Mouse (Mus musculus) neural tube, embryonic 12.5 days (tissue): Measurements from ENCODE around the gene Dimt1. TPM values are rescaled to one million over a fixed set of nuclear protein-coding genes. Genes with fewer than 3 reads are reported as not detected.

Experiments
- ATAC-seq: fragments of 200-750 bp; cut with Nextera tagmentation; 2 replicates; pipeline ENCODE4 v1.8.0; 2017; ENCODE audit warnings: low read depth, mild to moderate bottlenecking, moderate TSS enrichment, moderate library complexity; ENCODE audit not compliant: low FRiP score
- H3K27ac ChIP-seq: fragments of 300-500 bp; sonication (generic); 2 replicates; pipeline ENCODE4 v1.5.1; 2016
- H3K27me3 ChIP-seq: fragments of 300-500 bp; sonication (generic); replicated peaks from 2 replicates; pipeline ENCODE4 v1.6.1; 2016; ENCODE audit warnings: mild to moderate bottlenecking
- H3K36me3 ChIP-seq: fragments of 300-500 bp; sonication (generic); 2 replicates; pipeline ENCODE4 v1.6.1; 2016; ENCODE audit warnings: mild to moderate bottlenecking
- H3K4me1 ChIP-seq: fragments of 300-500 bp; sonication (generic); 2 replicates; pipeline ENCODE4 v1.6.1; 2016
- H3K4me2 ChIP-seq: fragments of 300-500 bp; sonication (generic); replicated peaks from 2 replicates; pipeline ENCODE4 v1.6.1; 2016; ENCODE audit warnings: mild to moderate bottlenecking
- H3K4me3 ChIP-seq: fragments of 300-500 bp; sonication (generic); 2 replicates; pipeline ENCODE4 v1.5.1; 2016
- H3K9ac ChIP-seq: fragments of 300-500 bp; sonication (generic); 2 replicates; pipeline ENCODE4 v1.6.1; 2016; ENCODE audit warnings: mild to moderate bottlenecking
- H3K9me3 ChIP-seq: fragments of 300-500 bp; sonication (generic); 2 replicates; pipeline ENCODE4 v1.6.1; 2016; ENCODE audit warnings: mild to moderate bottlenecking
- WGBS: fragments of 180-500 bp; shearing (Covaris S2); methylation state at CpG from one replicate; pipeline ENCODE4 v1.1.7; 2016; 5-methylcytosine and 5-hydroxymethylcytosine counted together
- polyA plus RNA-seq: library from polyadenylated mRNA; unstranded; fragments of >200 nt; fragmentation: Nextera tagmentation; extraction: Ambion mirVana; gene quantifications from 2 replicates; pipeline ENCODE4 v1.2.1, GENCODE M21; 2016

The Dimt1 gene
- polyA plus RNA-seq, 1 experiment from 2014 or later = 41.8 TPM

DNA sequence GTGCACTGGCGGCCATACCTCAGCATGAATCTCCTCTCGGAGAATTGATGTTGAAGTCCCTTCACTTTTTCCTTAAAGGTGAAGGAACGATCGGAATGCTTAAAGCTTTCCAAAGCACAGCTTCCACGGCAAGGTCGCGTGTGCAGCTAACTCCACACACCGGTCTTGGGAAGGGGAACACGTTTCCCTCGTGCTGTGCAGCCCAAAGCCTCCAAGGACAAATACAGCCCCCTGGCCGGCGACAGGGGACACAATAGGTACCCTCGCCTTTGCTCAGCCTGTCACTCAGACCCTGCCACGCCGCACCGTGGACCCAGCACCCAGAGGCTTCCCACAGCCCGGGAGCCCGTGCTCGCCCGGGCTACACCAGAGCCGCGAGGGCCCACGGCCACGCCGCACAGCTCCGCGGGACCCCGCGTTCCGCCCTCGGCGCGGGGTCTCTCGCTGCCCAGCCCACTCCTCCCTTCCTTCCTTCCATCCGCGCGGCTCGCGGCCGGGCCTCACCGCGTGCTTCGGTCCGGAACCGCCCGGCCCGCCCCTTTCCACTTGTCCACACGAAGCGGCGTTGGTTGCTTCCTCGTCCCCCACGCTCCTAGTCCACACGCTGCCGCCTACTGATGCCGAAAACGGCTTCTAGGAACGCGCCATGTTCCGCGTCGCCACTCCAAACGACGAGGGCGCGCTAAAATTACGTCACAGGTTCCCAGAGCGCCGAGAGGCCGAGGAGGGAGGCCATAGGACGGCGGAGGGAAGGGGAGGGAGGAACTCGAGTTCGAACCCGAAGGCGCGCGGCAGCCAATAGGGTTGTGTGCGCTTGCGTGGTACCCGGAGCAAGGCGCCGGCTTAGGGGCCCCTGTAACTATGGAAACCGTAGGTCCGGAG, 10.4 kb upstream of the Dimt1 start, which contains the start of gene Ipo11:
Gene Ipo11 (minus strand): TSS at position 703 of the 882 bp plus-strand sequence.
- ATAC-seq = peak; percentile 98
- WGBS = under 1% methylated on average over 84 of the region's 84 CpGs

DNA sequence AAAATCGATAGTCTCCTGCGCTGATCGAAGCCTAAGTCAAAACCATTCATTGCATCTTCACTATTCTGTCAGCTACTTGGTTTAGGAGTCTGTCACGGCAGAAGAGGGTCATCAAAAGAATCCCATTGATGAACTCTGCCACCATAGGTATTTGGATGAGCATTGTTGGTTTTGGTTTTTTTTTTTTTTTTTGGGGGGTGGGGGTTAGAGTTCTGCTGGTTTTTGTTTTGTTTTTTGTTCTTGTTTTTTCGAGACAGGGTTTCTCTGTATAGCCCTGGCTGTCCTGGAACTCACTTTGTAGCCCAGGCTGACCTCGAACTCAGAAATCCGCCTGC, 9.8 kb upstream of the Dimt1 start:
- no peak overlapping the region for H3K9ac ChIP-seq
- WGBS = 27% methylated on average over 7 of the region's 7 CpGs
- H3K27me3 ChIP-seq = no peaks in the 10 kb centered on the region
- no peaks in the 10 kb centered on the region for H3K36me3 ChIP-seq
- ATAC-seq = peak; percentile 25
- no peaks in the 10 kb centered on the region for H3K9me3 ChIP-seq
- peak overlapping the region; percentile 100 for H3K4me3 ChIP-seq
- no peak overlapping the region for H3K27ac ChIP-seq
- peak overlapping the region; percentile 73 for H3K4me2 ChIP-seq
- H3K4me1 ChIP-seq = peaks cover 5% of the 10 kb centered on the region; the same call in 1 of the 2 replicates

More for the DNA sequence above, 10.4 kb upstream of the Dimt1 start, which contains the start of gene Ipo11:
- Histone ChIP-seq H3K9ac (peak within 1 kb of the TSS; percentile 89), H3K27me3 (no peaks in the 10 kb centered on the region), H3K9me3 (no peaks in the 10 kb centered on the region), H3K27ac (peak within 1 kb of the TSS; percentile 43; the same call in 1 of the 2 replicates), H3K4me2 (peak within 1 kb of the TSS; percentile 73), H3K4me1 (peaks cover 5% of the 10 kb centered on the region; the same call in 1 of the 2 replicates), H3K4me3 (peak within 1 kb of the TSS; percentile 100), H3K36me3 (no peaks in the 10 kb centered on the region)

DNA sequence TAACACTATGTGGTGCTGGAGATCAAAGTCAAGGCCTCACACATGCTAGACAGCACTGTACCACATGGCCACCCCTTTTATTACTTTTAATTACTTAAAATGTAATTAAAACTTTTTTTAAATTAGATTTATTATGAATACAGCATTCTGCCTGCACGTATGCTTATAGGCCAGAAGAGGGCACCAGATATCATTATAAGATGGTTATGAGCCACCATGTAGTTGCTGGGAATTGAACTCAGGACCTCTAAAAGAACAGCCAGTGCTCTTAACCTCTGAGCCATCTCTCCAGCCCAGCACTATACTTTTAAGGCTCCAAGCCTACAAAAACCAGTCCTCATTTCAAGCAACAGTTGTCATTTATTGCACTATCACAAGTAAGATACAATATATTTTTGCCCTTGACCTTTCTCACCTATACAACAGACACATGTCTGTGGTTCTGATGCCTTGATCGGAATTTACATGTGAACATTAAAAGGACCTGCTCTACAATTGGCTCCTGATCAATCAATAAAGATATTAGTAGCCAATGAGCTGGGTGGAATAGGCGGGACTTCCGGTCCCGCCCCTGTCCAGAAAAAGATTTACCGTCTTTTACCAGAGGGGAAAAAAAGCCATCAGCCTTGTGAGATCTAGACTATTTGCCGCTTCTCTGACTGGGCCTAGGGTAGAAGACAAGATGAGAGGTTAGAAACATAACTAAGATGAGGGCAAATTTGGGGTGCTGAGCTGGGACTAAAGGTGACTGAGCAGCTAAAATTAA, 5.5 kb upstream of the Dimt1 start:
- H3K27ac ChIP-seq = no peak overlapping the region
- WGBS = 26% methylated on average over 7 of the region's 7 CpGs
- H3K27me3 ChIP-seq = no peaks in the 10 kb centered on the region
- H3K9me3 ChIP-seq = no peaks in the 10 kb centered on the region
- H3K4me3 ChIP-seq = no peak overlapping the region
- H3K4me1 ChIP-seq = no peaks in the 10 kb centered on the region
- no peak overlapping the region for H3K4me2 ChIP-seq
- no peaks in the 10 kb centered on the region for H3K36me3 ChIP-seq
- no peak overlapping the region for H3K9ac ChIP-seq
- ATAC-seq = no peak

DNA sequence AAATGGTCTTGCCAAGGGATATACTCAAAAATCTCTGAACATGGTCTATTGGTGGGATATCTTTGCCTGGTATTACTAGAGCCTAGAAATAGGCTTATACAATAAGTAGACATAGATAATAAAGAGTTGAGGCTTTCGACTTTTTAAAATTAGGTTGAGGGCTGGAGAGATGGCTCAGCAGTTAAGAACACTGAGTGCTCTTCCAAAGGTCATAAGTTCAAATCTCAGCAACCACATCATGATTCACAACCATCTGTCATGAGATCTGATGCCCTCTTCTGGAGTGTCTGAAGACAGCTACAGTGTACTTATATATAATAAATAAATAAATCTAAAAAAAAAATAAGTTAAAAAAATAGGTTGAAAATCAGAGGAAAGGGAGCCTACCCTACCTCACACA, 4.2 kb upstream of the Dimt1 start:
- H3K4me2 ChIP-seq = no peak overlapping the region
- WGBS = 89% methylated on average over 1 of the region's 1 CpGs
- H3K27me3 ChIP-seq = no peaks in the 10 kb centered on the region
- H3K9ac ChIP-seq = no peak overlapping the region
- H3K27ac ChIP-seq = no peak overlapping the region
- ATAC-seq = no peak
- H3K4me1 ChIP-seq = peaks cover 2% of the 10 kb centered on the region; the same call in 1 of the 2 replicates
- H3K36me3 ChIP-seq = no peaks in the 10 kb centered on the region
- no peaks in the 10 kb centered on the region for H3K9me3 ChIP-seq
- no peak overlapping the region for H3K4me3 ChIP-seq

DNA sequence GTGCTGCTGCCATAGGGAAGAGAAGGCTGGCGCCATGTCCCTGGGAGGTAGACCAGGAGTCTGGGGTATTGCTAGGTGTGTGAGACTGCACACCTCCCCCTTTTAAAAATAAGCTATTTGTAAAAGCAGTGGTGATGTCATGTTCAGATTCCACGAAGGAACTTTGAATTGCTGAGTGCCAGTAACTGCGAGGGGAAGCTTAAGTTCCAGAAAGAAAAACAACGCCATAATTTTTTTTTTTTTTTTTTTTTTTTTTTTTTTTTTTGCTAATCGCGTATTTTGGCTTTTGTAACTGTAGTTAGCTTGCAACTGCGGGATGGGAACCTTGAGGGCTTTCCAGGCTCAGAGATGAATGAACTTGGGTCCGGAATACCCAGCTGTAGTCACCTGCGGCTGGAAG, 1.4 kb upstream of the Dimt1 start:
- peaks cover 11% of the 10 kb centered on the region for H3K4me1 ChIP-seq
- no peak overlapping the region for H3K27ac ChIP-seq
- H3K36me3 ChIP-seq = peaks cover 7% of the 10 kb centered on the region; the same call in 1 of the 2 replicates
- H3K9me3 ChIP-seq = no peaks in the 10 kb centered on the region
- no peak for ATAC-seq
- H3K9ac ChIP-seq = no peak overlapping the region
- H3K4me3 ChIP-seq = no peak overlapping the region
- H3K27me3 ChIP-seq = no peaks in the 10 kb centered on the region
- H3K4me2 ChIP-seq = no peak overlapping the region
- 80% methylated on average over 9 of the region's 9 CpGs for WGBS

DNA sequence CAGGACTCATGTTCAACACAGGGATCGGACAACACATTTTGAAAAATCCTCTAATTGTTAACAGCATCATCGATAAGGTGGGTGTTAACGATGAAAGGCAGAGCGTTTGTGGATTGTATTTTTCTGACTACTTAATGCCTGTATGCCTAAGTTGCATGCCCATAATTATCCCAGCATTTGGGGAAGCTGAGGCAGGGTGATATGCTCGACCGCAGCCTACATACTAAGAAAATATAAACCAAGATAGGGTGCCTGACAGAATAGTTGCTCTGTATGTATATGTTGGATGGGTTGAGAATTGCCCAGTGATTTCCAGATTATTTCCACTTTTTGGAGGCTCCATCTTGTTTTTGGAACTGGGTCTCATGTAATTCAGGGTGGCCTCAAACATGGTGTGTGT, 656 bp downstream of the Dimt1 start:
- Histone ChIP-seq H3K36me3 (peaks cover 22% of the 10 kb centered on the region), H3K27me3 (no peaks in the 10 kb centered on the region), H3K9ac (peak overlapping the region; percentile 80), H3K4me1 (peaks cover 11% of the 10 kb centered on the region), H3K27ac (no peak overlapping the region), H3K4me2 (peak overlapping the region; percentile 65), H3K4me3 (peak overlapping the region; percentile 70), H3K9me3 (no peaks in the 10 kb centered on the region)
- WGBS = 8% methylated on average over 6 of the region's 6 CpGs
- ATAC-seq = no peak

DNA sequence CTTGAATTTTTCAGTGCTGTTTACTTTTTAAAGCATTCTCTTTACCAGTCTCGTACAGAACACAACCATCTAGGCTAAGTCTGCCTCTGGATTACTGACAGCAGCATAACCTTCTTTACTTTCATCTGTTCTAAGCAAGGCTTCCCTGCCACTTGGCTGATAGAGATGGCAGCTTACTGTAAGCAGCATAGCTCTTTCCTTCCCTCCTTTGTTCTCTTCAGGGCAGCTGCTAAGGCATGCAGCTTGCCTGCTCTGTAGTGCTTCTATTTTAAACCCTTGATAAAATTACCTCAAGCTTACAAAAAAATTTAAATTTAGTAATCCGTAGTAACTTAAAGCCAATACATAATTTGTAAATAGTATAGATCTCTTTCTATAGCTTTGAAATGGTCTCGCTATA, 8.0 kb downstream of the Dimt1 start:
- H3K4me2 ChIP-seq = no peak overlapping the region
- no peak overlapping the region for H3K27ac ChIP-seq
- no peak for ATAC-seq
- no peaks in the 10 kb centered on the region for H3K9me3 ChIP-seq
- H3K4me1 ChIP-seq = no peaks in the 10 kb centered on the region
- peaks cover 55% of the 10 kb centered on the region for H3K36me3 ChIP-seq
- H3K27me3 ChIP-seq = no peaks in the 10 kb centered on the region
- 91% methylated on average over 3 of the region's 3 CpGs for WGBS
- H3K4me3 ChIP-seq = no peak overlapping the region
- H3K9ac ChIP-seq = no peak overlapping the region

DNA sequence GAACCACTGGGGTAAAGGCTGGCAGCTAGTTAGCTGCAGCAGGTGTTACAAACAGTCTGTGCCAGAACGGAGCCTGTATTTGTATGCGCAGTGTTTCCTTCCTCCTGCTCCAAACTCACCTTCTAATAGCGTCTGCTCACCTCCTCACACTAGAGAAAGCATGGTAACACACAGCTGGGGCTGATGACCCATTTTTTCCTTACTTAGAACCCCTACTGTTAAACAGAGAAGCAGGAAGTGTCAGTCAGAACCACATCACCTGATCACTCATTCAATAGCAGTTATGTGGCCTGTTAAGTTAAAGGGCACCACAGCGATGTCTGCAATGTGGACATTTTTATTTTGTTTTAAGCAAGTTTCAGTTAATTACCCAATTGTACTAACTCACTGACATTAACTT, 10.6 kb downstream of the Dimt1 start:
- Histone ChIP-seq H3K36me3 (peaks cover 45% of the 10 kb centered on the region), H3K9me3 (no peaks in the 10 kb centered on the region)

DNA sequence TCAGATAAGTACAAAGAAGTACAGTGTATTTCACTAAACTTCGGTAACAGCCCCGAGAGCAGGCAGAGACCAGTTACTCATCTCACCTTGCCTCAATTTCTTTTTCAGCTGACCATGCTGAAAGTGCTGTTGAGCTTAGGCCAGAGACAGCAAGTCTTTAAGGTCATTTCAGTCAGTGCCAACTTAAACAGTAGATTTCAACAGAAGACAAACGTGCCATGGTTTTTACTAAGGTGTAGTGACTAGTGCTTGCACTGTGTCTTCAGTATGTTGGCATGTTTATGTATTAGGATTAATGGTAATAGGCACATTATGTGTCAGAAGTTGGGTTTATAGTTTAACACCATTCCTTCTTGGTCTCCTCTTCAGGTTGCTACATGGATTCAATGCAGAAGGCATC, 11.4 kb downstream of the Dimt1 start:
- Histone ChIP-seq H3K36me3 (peaks cover 46% of the 10 kb centered on the region), H3K27me3 (no peaks in the 10 kb centered on the region), H3K4me1 (no peaks in the 10 kb centered on the region), H3K27ac (no peak overlapping the region), H3K4me2 (no peak overlapping the region), H3K4me3 (no peak overlapping the region), H3K9ac (no peak overlapping the region), H3K9me3 (no peaks in the 10 kb centered on the region)
- 90% methylated on average over 3 of the region's 3 CpGs for WGBS
- no peak for ATAC-seq

More for the DNA sequence above, 10.6 kb downstream of the Dimt1 start:
- ATAC-seq = no peak
- Histone ChIP-seq H3K9ac (no peak overlapping the region), H3K4me3 (no peak overlapping the region), H3K27ac (no peak overlapping the region), H3K4me1 (no peaks in the 10 kb centered on the region), H3K27me3 (no peaks in the 10 kb centered on the region), H3K4me2 (no peak overlapping the region)
- 92% methylated on average over 4 of the region's 4 CpGs for WGBS

DNA sequence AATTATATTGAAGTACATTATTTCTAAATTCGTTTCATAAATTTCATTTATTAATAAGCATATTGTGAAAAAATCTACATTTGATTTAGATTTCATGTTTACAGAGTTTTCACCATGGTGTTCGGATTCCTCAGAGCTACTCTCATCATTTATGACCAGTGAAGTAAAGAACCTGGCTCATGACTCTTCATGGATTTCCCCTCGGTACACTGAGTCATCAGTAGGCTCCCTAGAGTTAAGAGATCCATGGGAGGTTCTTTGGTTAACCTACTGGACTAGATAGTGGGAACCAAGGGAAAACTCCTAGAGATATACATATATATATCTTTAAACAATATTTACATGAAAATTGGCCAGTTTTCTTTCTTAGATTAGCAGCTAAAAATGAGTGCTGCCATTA, 13.6 kb downstream of the Dimt1 start:
- ATAC-seq = no peak
- Histone ChIP-seq H3K9ac (no peak overlapping the region), H3K27ac (no peak overlapping the region), H3K36me3 (peaks cover 44% of the 10 kb centered on the region), H3K4me3 (no peak overlapping the region), H3K4me1 (no peaks in the 10 kb centered on the region), H3K4me2 (no peak overlapping the region), H3K9me3 (no peaks in the 10 kb centered on the region), H3K27me3 (no peaks in the 10 kb centered on the region)
- WGBS = 87% methylated on average over 3 of the region's 3 CpGs

DNA sequence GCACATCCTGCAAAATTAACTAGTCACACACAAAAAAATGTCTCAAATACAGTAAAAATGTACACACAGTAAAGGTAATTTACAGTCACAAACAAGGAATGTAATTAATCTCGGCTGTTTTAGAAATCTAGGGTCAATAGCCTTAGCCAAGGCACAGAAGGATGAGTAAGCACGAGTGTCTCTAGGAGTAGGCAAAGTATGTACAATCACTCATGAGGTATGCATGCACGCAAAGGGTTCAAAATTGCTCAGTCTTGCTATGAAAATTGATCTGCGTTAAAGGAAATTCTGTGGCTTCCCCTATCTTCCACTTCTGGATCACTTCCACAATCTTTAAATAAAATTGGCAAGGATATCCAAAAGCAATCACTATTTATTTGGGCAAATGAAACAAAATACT, 14.6 kb downstream of the Dimt1 start:
- Histone ChIP-seq H3K36me3 (peaks cover 42% of the 10 kb centered on the region), H3K4me2 (no peak overlapping the region), H3K4me3 (no peak overlapping the region), H3K27me3 (no peaks in the 10 kb centered on the region), H3K9me3 (no peaks in the 10 kb centered on the region), H3K4me1 (no peaks in the 10 kb centered on the region), H3K27ac (no peak overlapping the region), H3K9ac (no peak overlapping the region)
- WGBS = 93% methylated on average over 4 of the region's 4 CpGs
- ATAC-seq = no peak

DNA sequence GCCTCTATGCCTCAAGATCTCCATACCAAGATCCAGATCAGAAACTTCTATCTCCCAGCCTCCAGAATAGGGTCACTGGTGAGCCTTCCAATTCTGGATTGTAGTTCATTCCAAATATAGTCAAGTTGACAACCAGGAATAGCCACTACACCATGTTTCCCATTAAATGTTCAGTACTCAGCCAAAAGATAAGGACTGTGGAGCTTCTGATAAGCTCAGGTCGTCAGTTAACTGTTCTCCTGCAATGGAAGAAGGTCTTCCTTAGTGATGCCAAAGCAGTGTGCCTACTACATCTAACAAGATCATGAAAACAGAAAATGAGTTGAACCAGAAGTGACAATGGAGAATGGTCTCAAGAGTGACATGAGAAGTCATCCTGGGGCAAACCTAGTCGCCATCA, 50.0 kb downstream of the Dimt1 start:
- no peak overlapping the region for H3K9ac ChIP-seq
- ATAC-seq = no peak
- H3K4me2 ChIP-seq = no peak overlapping the region
- no peak overlapping the region for H3K27ac ChIP-seq
- WGBS = 93% methylated on average over 2 of the region's 2 CpGs
- no peaks in the 10 kb centered on the region for H3K9me3 ChIP-seq
- no peaks in the 10 kb centered on the region for H3K4me1 ChIP-seq
- no peaks in the 10 kb centered on the region; the same call in 1 of the 2 replicates for H3K36me3 ChIP-seq
- H3K27me3 ChIP-seq = no peaks in the 10 kb centered on the region
- H3K4me3 ChIP-seq = no peak overlapping the region
